Mouse (Mus musculus): ENCODE results near the gene Gucd1. TPM values are rescaled to one million over a fixed set of nuclear protein-coding genes. Genes with fewer than 3 reads are reported as not detected.

The Gucd1 gene
- polyA plus RNA-seq, 1 experiment: 80.5 TPM

DNA sequence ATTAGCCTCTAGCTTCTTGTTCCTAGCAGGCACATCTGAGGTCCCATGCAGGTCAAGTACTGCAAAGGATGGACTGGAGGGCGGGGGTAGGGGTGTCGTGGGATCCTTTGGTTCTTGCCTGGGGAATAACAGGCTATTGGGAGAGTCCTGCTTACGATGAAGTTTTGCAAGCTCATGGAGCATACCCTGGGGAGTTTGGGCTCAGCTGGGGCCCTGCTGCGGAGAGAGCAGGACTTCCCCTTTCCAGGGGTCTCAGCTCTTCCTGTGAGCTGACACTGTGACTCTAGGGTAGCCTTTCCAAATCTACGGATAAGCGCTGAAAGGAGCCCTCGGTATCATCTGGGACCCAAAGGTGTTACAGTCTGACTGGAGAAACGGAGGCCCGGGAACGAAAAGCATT, 193.4 kb downstream of the Gucd1 start:
- Histone ChIP-seq H3K4me1 (replicated peaks; ENCODE audit: control insufficient read depth, insufficient read depth, low read length) (peaks cover 49% of the 10 kb centered on the region), H3K36me3 (ENCODE audit: control insufficient read depth, insufficient read depth, low read length) (peaks cover 9% of the 10 kb centered on the region), H3K27ac (ENCODE audit: control insufficient read depth, insufficient read depth, low read length) (no peak overlapping the region), H3K4me3 (ENCODE audit: control insufficient read depth, insufficient read depth, low read length) (no peak overlapping the region), H3K27me3 (ENCODE audit: control insufficient read depth, insufficient read depth, low read length) (no peaks in the 10 kb centered on the region)
- TF ChIP-seq CTCF (IDR thresholded peaks at IDR 0.05; ENCODE audit: borderline replicate concordance, control insufficient read depth, extremely low read depth, insufficient read depth, low read length, poor library complexity): no peak
- 62% methylated on average over 10 of the region's 10 CpGs for WGBS
- no peak for DNase-seq

GRCm38 (mm10) chr10:75323986-75324385, 193.8 kb downstream of the Gucd1 start:
- DNase-seq: no peak
- H3K36me3 ChIP-seq (ENCODE audit: control insufficient read depth, insufficient read depth, low read length): peaks cover 9% of the 10 kb centered on the region
- WGBS: 58% methylated on average over 8 of the region's 8 CpGs
- H3K27ac ChIP-seq (ENCODE audit: control insufficient read depth, insufficient read depth, low read length): no peak overlapping the region
- TF ChIP-seq CTCF (IDR thresholded peaks at IDR 0.05; ENCODE audit: borderline replicate concordance, control insufficient read depth, extremely low read depth, insufficient read depth, low read length, poor library complexity): no peak
- no peak for TF ChIP-seq POLR2A (IDR thresholded peaks at IDR 0.05; ENCODE audit: control insufficient read depth, extremely low read depth, insufficient read depth, low read length, poor library complexity)
- no peak overlapping the region for H3K4me3 ChIP-seq (ENCODE audit: control insufficient read depth, insufficient read depth, low read length)
- no peaks in the 10 kb centered on the region for H3K27me3 ChIP-seq (ENCODE audit: control insufficient read depth, insufficient read depth, low read length)
- peaks cover 53% of the 10 kb centered on the region for H3K4me1 ChIP-seq (replicated peaks; ENCODE audit: control insufficient read depth, insufficient read depth, low read length)

GRCm38 (mm10) chr10:75322966-75323365, 194.8 kb downstream of the Gucd1 start:
- Histone ChIP-seq H3K36me3 (ENCODE audit: control insufficient read depth, insufficient read depth, low read length) (peaks cover 7% of the 10 kb centered on the region), H3K27me3 (ENCODE audit: control insufficient read depth, insufficient read depth, low read length) (no peaks in the 10 kb centered on the region), H3K4me3 (ENCODE audit: control insufficient read depth, insufficient read depth, low read length) (no peak overlapping the region), H3K27ac (ENCODE audit: control insufficient read depth, insufficient read depth, low read length) (no peak overlapping the region), H3K4me1 (replicated peaks; ENCODE audit: control insufficient read depth, insufficient read depth, low read length) (peaks cover 63% of the 10 kb centered on the region)
- 92% methylated on average over 6 of the region's 6 CpGs for WGBS
- no peak for TF ChIP-seq POLR2A (IDR thresholded peaks at IDR 0.05; ENCODE audit: control insufficient read depth, extremely low read depth, insufficient read depth, low read length, poor library complexity)
- no peak for TF ChIP-seq CTCF (IDR thresholded peaks at IDR 0.05; ENCODE audit: borderline replicate concordance, control insufficient read depth, extremely low read depth, insufficient read depth, low read length, poor library complexity)
- no peak for DNase-seq

DNA sequence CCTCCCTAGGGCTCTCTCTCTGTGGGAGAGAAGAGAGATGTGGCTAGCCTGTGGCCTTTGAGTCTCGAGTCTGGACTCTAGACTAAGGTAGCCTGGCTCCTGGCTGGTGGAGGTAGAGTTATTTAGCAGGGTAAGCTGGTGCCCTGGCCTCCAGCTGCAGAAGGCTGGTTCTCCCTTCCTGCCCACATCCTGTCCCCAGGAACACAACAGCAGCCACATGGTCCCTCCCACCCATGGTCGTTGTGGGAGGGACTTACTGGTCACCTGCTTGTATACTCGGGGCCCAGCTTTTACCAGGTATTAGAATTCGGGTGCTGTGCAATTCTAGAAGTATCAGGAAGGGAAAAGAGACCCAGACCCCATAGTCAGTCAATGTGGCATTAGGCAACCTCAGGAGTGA, 197.5 kb downstream of the Gucd1 start:
- Histone ChIP-seq H3K36me3 (ENCODE audit: control insufficient read depth, insufficient read depth, low read length) (no peaks in the 10 kb centered on the region), H3K4me1 (replicated peaks; ENCODE audit: control insufficient read depth, insufficient read depth, low read length) (peaks cover 65% of the 10 kb centered on the region), H3K4me3 (ENCODE audit: control insufficient read depth, insufficient read depth, low read length) (no peak overlapping the region; the same call in 1 of the 2 replicates), H3K27ac (ENCODE audit: control insufficient read depth, insufficient read depth, low read length) (peak overlapping the region; percentile 38; the same call in 1 of the 2 replicates), H3K27me3 (ENCODE audit: control insufficient read depth, insufficient read depth, low read length) (no peaks in the 10 kb centered on the region)
- 5% methylated on average over 4 of the region's 4 CpGs for WGBS
- peak; percentile 69 for DNase-seq
- TF ChIP-seq POLR2A (IDR thresholded peaks at IDR 0.05; ENCODE audit: control insufficient read depth, extremely low read depth, insufficient read depth, low read length, poor library complexity) (no peak), CTCF (IDR thresholded peaks at IDR 0.05; ENCODE audit: borderline replicate concordance, control insufficient read depth, extremely low read depth, insufficient read depth, low read length, poor library complexity) (no peak)

- DNase-seq: no peak
- peaks cover 62% of the 10 kb centered on the region for H3K4me1 ChIP-seq (replicated peaks; ENCODE audit: control insufficient read depth, insufficient read depth, low read length)
- no peaks in the 10 kb centered on the region for H3K36me3 ChIP-seq (ENCODE audit: control insufficient read depth, insufficient read depth, low read length)
- 74% methylated on average over 6 of the region's 6 CpGs for WGBS
- TF ChIP-seq CTCF (IDR thresholded peaks at IDR 0.05; ENCODE audit: borderline replicate concordance, control insufficient read depth, extremely low read depth, insufficient read depth, low read length, poor library complexity) (no peak), POLR2A (IDR thresholded peaks at IDR 0.05; ENCODE audit: control insufficient read depth, extremely low read depth, insufficient read depth, low read length, poor library complexity) (no peak)
- H3K27me3 ChIP-seq (ENCODE audit: control insufficient read depth, insufficient read depth, low read length): no peaks in the 10 kb centered on the region
- peak overlapping the region; percentile 63 for H3K4me3 ChIP-seq (ENCODE audit: control insufficient read depth, insufficient read depth, low read length)
- H3K27ac ChIP-seq (ENCODE audit: control insufficient read depth, insufficient read depth, low read length): no peak overlapping the region; the same call in 1 of the 2 replicates
Observed at GRCm38 (mm10) chr10:75318206-75318605, 199.6 kb downstream of the Gucd1 start.

GRCm38 (mm10) chr10:75316908-75317761, 200.6 kb downstream of the Gucd1 start:
- Histone ChIP-seq H3K27me3 (ENCODE audit: control insufficient read depth, insufficient read depth, low read length) (no peaks in the 10 kb centered on the region), H3K36me3 (ENCODE audit: control insufficient read depth, insufficient read depth, low read length) (no peaks in the 10 kb centered on the region), H3K27ac (ENCODE audit: control insufficient read depth, insufficient read depth, low read length) (no peak overlapping the region), H3K4me1 (replicated peaks; ENCODE audit: control insufficient read depth, insufficient read depth, low read length) (peaks cover 64% of the 10 kb centered on the region), H3K4me3 (ENCODE audit: control insufficient read depth, insufficient read depth, low read length) (peak overlapping the region; percentile 63)
- under 1% methylated on average over 81 of the region's 81 CpGs for WGBS
- TF ChIP-seq POLR2A (IDR thresholded peaks at IDR 0.05; ENCODE audit: control insufficient read depth, extremely low read depth, insufficient read depth, low read length, poor library complexity): peak; percentile 36; the same call in 1 of the 2 replicates
- TF ChIP-seq CTCF (IDR thresholded peaks at IDR 0.05; ENCODE audit: borderline replicate concordance, control insufficient read depth, extremely low read depth, insufficient read depth, low read length, poor library complexity): peak; percentile 76; the same call in 1 of the 2 replicates
- DNase-seq: peak; percentile 87

DNA sequence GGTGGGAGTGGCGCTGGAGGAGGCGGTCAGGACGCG, 201.1 kb downstream of the Gucd1 start, which contains the start of gene Adora2a:
Adora2a (plus strand) TSS at position 6 of the 36 bp plus-strand sequence.
- TF ChIP-seq POLR2A (IDR thresholded peaks at IDR 0.05; ENCODE audit: control insufficient read depth, extremely low read depth, insufficient read depth, low read length, poor library complexity) (no peak), CTCF (IDR thresholded peaks at IDR 0.05; ENCODE audit: borderline replicate concordance, control insufficient read depth, extremely low read depth, insufficient read depth, low read length, poor library complexity) (no peak)
- Histone ChIP-seq H3K4me1 (replicated peaks; ENCODE audit: control insufficient read depth, insufficient read depth, low read length) (peaks cover 62% of the 10 kb centered on the region), H3K27ac (ENCODE audit: control insufficient read depth, insufficient read depth, low read length) (no peak within 1 kb of the TSS), H3K4me3 (ENCODE audit: control insufficient read depth, insufficient read depth, low read length) (peak within 1 kb of the TSS; percentile 63), H3K27me3 (ENCODE audit: control insufficient read depth, insufficient read depth, low read length) (no peaks in the 10 kb centered on the region), H3K36me3 (ENCODE audit: control insufficient read depth, insufficient read depth, low read length) (no peaks in the 10 kb centered on the region)
- 0% methylated on average over 4 of the region's 4 CpGs for WGBS
- DNase-seq: no peak
